ENCODE assay signal across 7 mouse cellular contexts in the genomic region with DNA sequence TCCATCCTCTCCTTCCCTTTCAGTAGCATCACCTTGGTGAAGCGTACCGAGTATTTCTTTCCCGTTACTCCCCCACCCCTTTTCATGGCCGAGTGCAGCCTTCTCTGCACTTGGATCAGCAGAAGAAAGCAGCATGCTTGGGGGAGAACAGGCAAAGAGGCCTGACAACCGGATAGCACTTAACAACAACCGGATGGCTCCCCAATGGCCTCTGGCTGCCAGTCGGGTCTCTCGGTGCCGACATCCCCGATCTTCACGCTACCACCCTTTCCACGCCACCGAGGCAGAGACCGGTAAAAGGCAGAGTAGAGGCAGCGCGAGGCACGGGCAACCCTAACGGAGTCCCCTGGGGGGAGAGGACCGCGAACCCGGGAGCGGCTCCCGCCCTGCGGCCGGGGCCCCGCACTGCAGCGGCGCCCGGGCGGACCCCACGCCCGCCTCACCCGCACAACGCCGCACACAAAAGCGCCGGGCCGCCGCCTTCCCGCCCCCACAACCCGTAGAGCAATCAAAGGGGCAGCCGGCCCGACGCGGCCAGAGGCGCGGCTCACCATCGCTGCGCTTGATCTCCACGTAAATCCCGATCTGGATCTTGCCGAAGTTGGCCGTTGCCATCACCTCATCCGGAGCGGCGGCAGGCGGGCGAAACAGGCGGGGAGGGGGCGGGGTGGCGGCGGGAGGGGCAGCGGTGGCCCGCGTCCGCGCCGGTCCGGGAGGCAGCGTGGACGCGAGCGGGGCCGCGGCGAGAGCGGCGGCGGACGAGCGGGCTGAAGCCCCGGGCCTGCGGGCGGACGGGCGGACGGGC. TPM values are rescaled to one million over a fixed set of nuclear protein-coding genes. Genes with fewer than 3 reads are reported as not detected.
DNase-seq lines count a peak whose midpoint lies in the region; ATAC-seq and TF ChIP-seq lines count a peak whose summit lies in the region.

A gene (minus strand): TSS at position 666 of the 805 bp plus-strand sequence.

- no peaks in the 10 kb centered on the region for H3K36me3 ChIP-seq in intestine, embryonic 15.5 days
- no peaks in the 10 kb centered on the region for H3K36me3 ChIP-seq in midbrain, embryonic 11.5 days (ENCODE audit: control insufficient read depth, insufficient read depth, low read length)
- H3K36me3 ChIP-seq in small intestine, adult 2 months (ENCODE audit: control insufficient read depth, insufficient read depth, low read length): no peaks in the 10 kb centered on the region

- peak within 1 kb of the TSS; percentile 78 for H3K4me2 ChIP-seq in intestine, embryonic 15.5 days (replicated peaks)
- peak within 1 kb of the TSS; percentile 64 for H3K4me2 ChIP-seq in midbrain, embryonic 11.5 days

- peak; percentile 79 for ATAC-seq in intestine, embryonic 15.5 days
- ATAC-seq in midbrain, embryonic 11.5 days (ENCODE audit: low FRiP score): peak; percentile 79

- H3K4me3 ChIP-seq in intestine, embryonic 15.5 days (replicated peaks): peak within 1 kb of the TSS; percentile 98
- H3K4me3 ChIP-seq in midbrain, embryonic 11.5 days (ENCODE audit: low read depth, low read length): peak within 1 kb of the TSS; percentile 93
- peak within 1 kb of the TSS; percentile 83 for H3K4me3 ChIP-seq in small intestine, adult 2 months (ENCODE audit: low read depth, low read length)

- peak; percentile 45 for DNase-seq in adipocyte (ENCODE audit: low spot score)
- peak; percentile 75 for DNase-seq in embryo, embryonic 11 days
- peak; percentile 9 to 35 for DNase-seq in gastrocnemius, postnatal 36 days
- DNase-seq in left cerebral cortex, postnatal 4 days: peak; percentile 56
- DNase-seq in midbrain, embryonic 11.5 days (ENCODE audit: low spot score, missing footprints): peak; percentile 96

- WGBS in intestine, embryonic 15.5 days: under 1% methylated on average over 81 of the region's 87 CpGs
- under 1% methylated on average over 68 of the region's 87 CpGs for WGBS in midbrain, embryonic 11.5 days
- WGBS in small intestine, adult 2 months: 10% methylated on average over 87 of the region's 87 CpGs

- H3K4me1 ChIP-seq in intestine, embryonic 15.5 days (replicated peaks): peaks cover 11% of the 10 kb centered on the region; the same call in 1 of the 2 replicates
- peaks cover 11% of the 10 kb centered on the region for H3K4me1 ChIP-seq in midbrain, embryonic 11.5 days (ENCODE audit: control insufficient read depth, insufficient read depth, low read length)
- H3K4me1 ChIP-seq in small intestine, adult 2 months (ENCODE audit: control insufficient read depth, insufficient read depth, insufficient read length, low read length): peaks cover 20% of the 10 kb centered on the region; the same call in 1 of the 2 replicates

- intact Hi-C loops in gastrocnemius, postnatal 36 days (cut with DNase I): loop anchor here (2.0 kb wide), 1 partner anchor 77 kb away; no protein-coding TSS in a partner anchor
- intact Hi-C loops in left cerebral cortex, postnatal 4 days (cut with DNase I): no loop called here

- no peak for TF ChIP-seq CTCF in small intestine, adult 2 months (IDR thresholded peaks at IDR 0.05; ENCODE audit: extremely low read depth, insufficient read length, insufficient replicate concordance, low read depth, low read length)

- peak within 1 kb of the TSS; percentile 93 for H3K9ac ChIP-seq in intestine, embryonic 15.5 days
- H3K9ac ChIP-seq in midbrain, embryonic 11.5 days (ENCODE audit: low read length): peak within 1 kb of the TSS; percentile 97

- peak within 1 kb of the TSS; percentile 92 for H3K27ac ChIP-seq in intestine, embryonic 15.5 days
- H3K27ac ChIP-seq in midbrain, embryonic 11.5 days (ENCODE audit: low read depth, low read length): peak within 1 kb of the TSS; percentile 96
- peak within 1 kb of the TSS; percentile 59 for H3K27ac ChIP-seq in small intestine, adult 2 months (ENCODE audit: insufficient read depth, low read depth, low read length)

- H3K9me3 ChIP-seq in intestine, embryonic 15.5 days: no peaks in the 10 kb centered on the region
- no peaks in the 10 kb centered on the region for H3K9me3 ChIP-seq in midbrain, embryonic 11.5 days (ENCODE audit: control insufficient read depth, low read length)

- no peaks in the 10 kb centered on the region for H3K27me3 ChIP-seq in intestine, embryonic 15.5 days (replicated peaks)
- H3K27me3 ChIP-seq in midbrain, embryonic 11.5 days (ENCODE audit: control insufficient read depth, insufficient read depth, low read length): no peaks in the 10 kb centered on the region
- H3K27me3 ChIP-seq in small intestine, adult 2 months (ENCODE audit: control insufficient read depth, insufficient read depth, low read length): no peaks in the 10 kb centered on the region

- TF ChIP-seq POLR2A in small intestine, adult 2 months (IDR thresholded peaks at IDR 0.05; ENCODE audit: low read depth, low read length): no peak

RNA-seq across cellular contexts. Expression of the gene that starts here (rescaled TPM):
- total RNA-seq in gastrocnemius, postnatal 36 days (2021): 10 to 100 TPM; 20.7 to 25.7 TPM
- polyA plus RNA-seq in intestine, embryonic 15.5 days (2015; fragmentation: Nextera tagmentation; extraction: Ambion mirVana): 20.1 and 24.7 TPM in 2 replicates
- total RNA-seq in left cerebral cortex, postnatal 4 days (2021): 100 to 1,000 TPM; 194 to 216 TPM
- 27.8 and 30.1 TPM in 2 replicates for polyA plus RNA-seq in midbrain, embryonic 11.5 days (2014; fragmentation: Nextera tagmentation; extraction: Ambion mirVana)
- 0.32 and 0.95 TPM in 2 replicates for polyA plus RNA-seq in small intestine, adult 2 months (2012; rRNA removed)

Comparison
In these comparisons a context has a peak if more than half of its experiments do, and no peak if none do; other contexts are left out.
1. Peak in every context shown above with its lines: DNase-seq, ATAC-seq, H3K4me3 ChIP-seq and H3K27ac ChIP-seq.
2. RNA of the gene that starts here (total RNA-seq): 194 to 216 TPM in left cerebral cortex, postnatal 4 days; 20.7 to 25.7 TPM in gastrocnemius, postnatal 36 days; every median in the first group is over 4 times any median in the second.
3. RNA of the gene that starts here (polyA plus RNA-seq): 27.8 to 30.1 TPM in midbrain, embryonic 11.5 days and 20.1 to 24.7 TPM in intestine, embryonic 15.5 days; 0.32 to 0.95 TPM in small intestine, adult 2 months; every median in the first group is over 10 times any median in the second.
4. DNase-seq: peak in every context shown above with its lines; median percentile 96 in midbrain, embryonic 11.5 days; 75 in embryo, embryonic 11 days; 56 in left cerebral cortex, postnatal 4 days; 45 in adipocyte; 22 in gastrocnemius, postnatal 36 days.